Mouse (Mus musculus): ENCODE measurements around the gene Slc2a5. TPM values are rescaled to one million over a fixed set of nuclear protein-coding genes. Genes with fewer than 3 reads are reported as not detected.

Slc2a5 gene
- polyA plus RNA-seq, 1 experiment from 2014 or later = 8.1 TPM

GRCm38 (mm10) chr4:150110373-150110772, 8.7 kb upstream of the Slc2a5 start:
- Histone ChIP-seq H3K9ac (ENCODE audit: low read depth, low read length) (no peak overlapping the region), H3K4me1 (replicated peaks; ENCODE audit: insufficient read depth, low read length) (no peaks in the 10 kb centered on the region), H3K4me2 (ENCODE audit: low read length) (no peak overlapping the region), H3K27ac (no peak overlapping the region), H3K9me3 (replicated peaks; ENCODE audit: low read length) (no peaks in the 10 kb centered on the region), H3K27me3 (ENCODE audit: insufficient read depth, low read length) (no peaks in the 10 kb centered on the region), H3K4me3 (replicated peaks; ENCODE audit: low read depth, low read length) (no peak overlapping the region), H3K36me3 (ENCODE audit: insufficient read depth, low read length) (no peaks in the 10 kb centered on the region)
- WGBS = 82% methylated on average over 9 of the region's 9 CpGs
- DNase-seq (ENCODE audit: low spot score) (no peak), ATAC-seq (replicated peaks; ENCODE audit: low FRiP score, low read depth) (no peak)
- TF ChIP-seq CTCF (IDR thresholded peaks at IDR 0.05; ENCODE audit: low read depth) = no peak

GRCm38 (mm10) chr4:150112867-150113266, 6.2 kb upstream of the Slc2a5 start:
- ATAC-seq (replicated peaks; ENCODE audit: low FRiP score, low read depth) = no peak
- DNase-seq (ENCODE audit: low spot score) = no peak
- Histone ChIP-seq H3K4me1 (replicated peaks; ENCODE audit: insufficient read depth, low read length) (no peaks in the 10 kb centered on the region), H3K36me3 (ENCODE audit: insufficient read depth, low read length) (no peaks in the 10 kb centered on the region), H3K27ac (no peak overlapping the region), H3K9ac (ENCODE audit: low read depth, low read length) (no peak overlapping the region), H3K4me2 (ENCODE audit: low read length) (0 out of 2 replicates have a peak overlapping the region, but pooled peaks have one; percentile 18), H3K9me3 (replicated peaks; ENCODE audit: low read length) (no peaks in the 10 kb centered on the region), H3K27me3 (ENCODE audit: insufficient read depth, low read length) (no peaks in the 10 kb centered on the region), H3K4me3 (replicated peaks; ENCODE audit: low read depth, low read length) (no peak overlapping the region)
- TF ChIP-seq CTCF (IDR thresholded peaks at IDR 0.05; ENCODE audit: low read depth) = peak; percentile 72
- WGBS = 8% methylated on average over 15 of the region's 15 CpGs

GRCm38 (mm10) chr4:150114505-150115061, 4.5 kb upstream of the Slc2a5 start:
- WGBS = 79% methylated on average over 26 of the region's 26 CpGs
- no peaks in the 10 kb centered on the region for H3K36me3 ChIP-seq (ENCODE audit: insufficient read depth, low read length)
- no peak overlapping the region for H3K27ac ChIP-seq
- H3K9ac ChIP-seq (ENCODE audit: low read depth, low read length) = no peak overlapping the region
- no peak for TF ChIP-seq CTCF (IDR thresholded peaks at IDR 0.05; ENCODE audit: low read depth)
- 0 out of 2 replicates have a peak, but pooled peaks cover 4% of the 10 kb centered on the region for H3K4me1 ChIP-seq (replicated peaks; ENCODE audit: insufficient read depth, low read length)
- DNase-seq (ENCODE audit: low spot score) (no peak), ATAC-seq (replicated peaks; ENCODE audit: low FRiP score, low read depth) (peak; percentile 81)
- no peak overlapping the region for H3K4me2 ChIP-seq (ENCODE audit: low read length)
- no peaks in the 10 kb centered on the region for H3K27me3 ChIP-seq (ENCODE audit: insufficient read depth, low read length)
- no peak overlapping the region for H3K4me3 ChIP-seq (replicated peaks; ENCODE audit: low read depth, low read length)
- no peaks in the 10 kb centered on the region for H3K9me3 ChIP-seq (replicated peaks; ENCODE audit: low read length)

- H3K27me3 ChIP-seq (ENCODE audit: insufficient read depth, low read length) = no peaks in the 10 kb centered on the region
- peaks cover 7% of the 10 kb centered on the region; the same call in 1 of the 2 replicates for H3K4me1 ChIP-seq (replicated peaks; ENCODE audit: insufficient read depth, low read length)
- no peaks in the 10 kb centered on the region for H3K36me3 ChIP-seq (ENCODE audit: insufficient read depth, low read length)
- H3K9me3 ChIP-seq (replicated peaks; ENCODE audit: low read length) = no peaks in the 10 kb centered on the region
- WGBS = 39% methylated on average over 5 of the region's 5 CpGs
- ATAC-seq (replicated peaks; ENCODE audit: low FRiP score, low read depth) (no peak), DNase-seq (ENCODE audit: low spot score) (peak; percentile 66)
- no peak overlapping the region for H3K4me3 ChIP-seq (replicated peaks; ENCODE audit: low read depth, low read length)
- TF ChIP-seq CTCF (IDR thresholded peaks at IDR 0.05; ENCODE audit: low read depth) = peak; percentile 43; the same call in 1 of the 2 replicates
- H3K27ac ChIP-seq = no peak overlapping the region
- no peak overlapping the region for H3K4me2 ChIP-seq (ENCODE audit: low read length)
- H3K9ac ChIP-seq (ENCODE audit: low read depth, low read length) = no peak overlapping the region
Measured at GRCm38 (mm10) chr4:150117311-150117710, 1.8 kb upstream of the Slc2a5 start.

GRCm38 (mm10) chr4:150118163-150118562, 920 bp upstream of the Slc2a5 start:
- H3K4me1 ChIP-seq (replicated peaks; ENCODE audit: insufficient read depth, low read length) = peaks cover 7% of the 10 kb centered on the region; the same call in 1 of the 2 replicates
- no peak overlapping the region for H3K4me3 ChIP-seq (replicated peaks; ENCODE audit: low read depth, low read length)
- DNase-seq (ENCODE audit: low spot score) (no peak), ATAC-seq (replicated peaks; ENCODE audit: low FRiP score, low read depth) (no peak)
- H3K9ac ChIP-seq (ENCODE audit: low read depth, low read length) = no peak overlapping the region
- no peak for TF ChIP-seq CTCF (IDR thresholded peaks at IDR 0.05; ENCODE audit: low read depth)
- no peak overlapping the region for H3K4me2 ChIP-seq (ENCODE audit: low read length)
- no peaks in the 10 kb centered on the region for H3K9me3 ChIP-seq (replicated peaks; ENCODE audit: low read length)
- no peaks in the 10 kb centered on the region for H3K36me3 ChIP-seq (ENCODE audit: insufficient read depth, low read length)
- no peaks in the 10 kb centered on the region for H3K27me3 ChIP-seq (ENCODE audit: insufficient read depth, low read length)
- 67% methylated on average over 6 of the region's 6 CpGs for WGBS
- H3K27ac ChIP-seq = no peak overlapping the region

GRCm38 (mm10) chr4:150119640-150120039, 557 bp downstream of the Slc2a5 start:
- 16% methylated on average over 14 of the region's 14 CpGs for WGBS
- peaks cover 7% of the 10 kb centered on the region; the same call in 1 of the 2 replicates for H3K4me1 ChIP-seq (replicated peaks; ENCODE audit: insufficient read depth, low read length)
- ATAC-seq (replicated peaks; ENCODE audit: low FRiP score, low read depth) (peak; percentile 34; the same call in 1 of the 2 replicates), DNase-seq (ENCODE audit: low spot score) (peak; percentile 64)
- H3K27ac ChIP-seq = 0 out of 2 replicates have a peak overlapping the region, but pooled peaks have one; percentile 27
- no peaks in the 10 kb centered on the region for H3K36me3 ChIP-seq (ENCODE audit: insufficient read depth, low read length)
- no peak overlapping the region for H3K4me3 ChIP-seq (replicated peaks; ENCODE audit: low read depth, low read length)
- no peaks in the 10 kb centered on the region for H3K27me3 ChIP-seq (ENCODE audit: insufficient read depth, low read length)
- TF ChIP-seq CTCF (IDR thresholded peaks at IDR 0.05; ENCODE audit: low read depth) = no peak
- peak overlapping the region; percentile 34 for H3K4me2 ChIP-seq (ENCODE audit: low read length)
- H3K9ac ChIP-seq (ENCODE audit: low read depth, low read length) = no peak overlapping the region
- H3K9me3 ChIP-seq (replicated peaks; ENCODE audit: low read length) = no peaks in the 10 kb centered on the region

Data from kidney, postnatal 0 days (tissue).